Mouse (Mus musculus) small intestine, adult 2 months (tissue): ENCODE data around the gene Cd47.

Source experiments
- CTCF ChIP-seq: fragments of 200-500 bp; IDR thresholded peaks from 2 replicates; pipeline ENCODE4 v1.5.1; 2012; ENCODE audit warnings: low read depth, mild to moderate bottlenecking, control low read depth, inconsistent platforms, low read length, moderate library complexity, mixed read lengths; ENCODE audit not compliant: insufficient replicate concordance, insufficient read length; ENCODE audit errors: extremely low read depth
- POLR2A ChIP-seq: fragments of 200-500 bp; IDR thresholded peaks from 2 replicates; pipeline ENCODE4 v1.6.1; 2012; ENCODE audit warnings: low read depth, mild to moderate bottlenecking, control low read depth, inconsistent platforms, low read length, moderate library complexity

DNA sequence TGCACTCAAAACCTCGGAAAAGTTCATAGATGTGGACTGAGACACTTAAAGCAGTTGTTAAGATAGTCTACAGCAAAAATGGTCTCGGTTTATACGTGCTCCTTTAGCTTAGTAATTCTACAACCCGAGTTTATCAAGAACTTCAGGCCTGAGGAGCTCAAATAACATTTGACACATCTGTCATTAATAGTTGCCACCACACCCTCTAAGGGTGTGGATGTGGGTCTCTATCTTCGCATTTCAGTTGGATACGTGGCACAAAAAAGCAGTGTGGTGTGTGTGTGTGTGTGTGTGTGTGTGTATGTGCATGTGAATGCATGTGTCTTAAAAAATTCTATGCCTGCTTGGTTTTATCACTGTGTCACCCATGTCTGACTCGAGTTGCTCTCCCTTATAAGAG lies 23.4 kb upstream of the Cd47 start:
- TF ChIP-seq POLR2A = no peak
- no peak for TF ChIP-seq CTCF
